Mouse (Mus musculus) midbrain, embryonic 16.5 days (tissue): Measurements from ENCODE around the gene Ulk4. TPM values are rescaled to one million over a fixed set of nuclear protein-coding genes. Genes with fewer than 3 reads are reported as not detected.

Experiments used
- ATAC-seq: fragments of 200-750 bp; cut with Nextera tagmentation; 2 replicates; pipeline ENCODE4 v1.8.0; 2017; ENCODE audit warnings: moderate TSS enrichment
- H3K27ac ChIP-seq: fragments of 300-500 bp; sonication (generic); 2 replicates; pipeline ENCODE4 v1.5.1; 2014; ENCODE audit warnings: mild to moderate bottlenecking, low read length, mixed read lengths
- H3K27me3 ChIP-seq: fragments of 300-500 bp; sonication (generic); 2 replicates; pipeline ENCODE4 v1.6.1; 2014; ENCODE audit warnings: low read depth, low read length, mixed read lengths; ENCODE audit not compliant: control insufficient read depth, insufficient read depth
- H3K36me3 ChIP-seq: fragments of 300-500 bp; sonication (generic); 2 replicates; pipeline ENCODE4 v1.6.1; 2014; ENCODE audit warnings: mild to moderate bottlenecking, low read length, moderate library complexity, mixed read lengths; ENCODE audit not compliant: control insufficient read depth, insufficient read depth
- H3K4me1 ChIP-seq: fragments of 300-500 bp; sonication (generic); 2 replicates; pipeline ENCODE4 v1.6.1; 2014; ENCODE audit warnings: mild to moderate bottlenecking, low read length, mixed read lengths; ENCODE audit not compliant: control insufficient read depth, insufficient read depth
- H3K4me2 ChIP-seq: fragments of 300-500 bp; sonication (generic); 2 replicates; pipeline ENCODE4 v1.6.1; 2014; ENCODE audit warnings: mild to moderate bottlenecking, low read length, mixed read lengths
- H3K4me3 ChIP-seq: fragments of 300-500 bp; sonication (generic); 2 replicates; pipeline ENCODE4 v1.5.1; 2014; ENCODE audit warnings: low read depth, mild to moderate bottlenecking, low read length, moderate library complexity, mixed read lengths
- H3K9ac ChIP-seq: fragments of 300-500 bp; sonication (generic); 2 replicates; pipeline ENCODE4 v1.6.1; 2014; ENCODE audit warnings: low read depth, low read length, mixed read lengths
- H3K9me3 ChIP-seq: fragments of 300-500 bp; sonication (generic); replicated peaks from 2 replicates; pipeline ENCODE4 v1.6.1; 2014; ENCODE audit warnings: mild to moderate bottlenecking, low read length, mixed read lengths; ENCODE audit not compliant: control insufficient read depth, poor library complexity, severe bottlenecking
- WGBS: fragments of 180-500 bp; shearing (Covaris S2); extraction: QIAGEN DNeasy Blood & Tissue Kit; methylation state at CpG from one replicate; pipeline ENCODE4 v1.1.7; 2014; 5-methylcytosine and 5-hydroxymethylcytosine counted together
- polyA plus RNA-seq: library from polyadenylated mRNA; unstranded; fragments of >200 nt; fragmentation: Nextera tagmentation; extraction: Ambion mirVana; gene quantifications from 2 replicates; pipeline ENCODE4 v1.2.1, GENCODE M21; 2015

Ulk4 gene
- polyA plus RNA-seq, 1 experiment from 2014 or later: 112 TPM

DNA sequence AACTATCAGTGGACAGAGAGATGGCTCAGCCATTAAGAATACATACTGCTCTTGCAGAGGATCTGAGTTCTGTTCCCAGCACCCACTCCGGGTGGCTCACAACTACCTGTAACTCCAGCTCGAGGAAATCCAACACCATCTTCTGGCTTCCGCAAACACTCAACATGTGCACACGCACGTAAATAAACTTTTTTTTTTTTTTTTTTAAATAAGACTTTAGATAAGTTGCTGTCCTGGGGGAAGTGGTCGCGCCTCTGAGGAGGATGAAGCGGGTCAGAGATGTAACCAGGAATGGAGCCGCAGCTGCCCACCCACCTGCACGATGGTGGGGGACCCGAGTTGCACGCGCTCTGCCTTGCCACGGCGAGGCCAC lies 266 bp downstream of the Ulk4 start:
- H3K4me3 ChIP-seq: peak overlapping the region; percentile 74
- 17% methylated on average over 15 of the region's 15 CpGs for WGBS
- no peaks in the 10 kb centered on the region for H3K27me3 ChIP-seq
- peak overlapping the region; percentile 84 for H3K4me2 ChIP-seq
- peak overlapping the region; percentile 86 for H3K27ac ChIP-seq
- H3K9ac ChIP-seq: peak overlapping the region; percentile 70
- no peak for ATAC-seq
- H3K4me1 ChIP-seq: peaks cover 16% of the 10 kb centered on the region
- no peaks in the 10 kb centered on the region for H3K36me3 ChIP-seq
- H3K9me3 ChIP-seq: no peaks in the 10 kb centered on the region

DNA sequence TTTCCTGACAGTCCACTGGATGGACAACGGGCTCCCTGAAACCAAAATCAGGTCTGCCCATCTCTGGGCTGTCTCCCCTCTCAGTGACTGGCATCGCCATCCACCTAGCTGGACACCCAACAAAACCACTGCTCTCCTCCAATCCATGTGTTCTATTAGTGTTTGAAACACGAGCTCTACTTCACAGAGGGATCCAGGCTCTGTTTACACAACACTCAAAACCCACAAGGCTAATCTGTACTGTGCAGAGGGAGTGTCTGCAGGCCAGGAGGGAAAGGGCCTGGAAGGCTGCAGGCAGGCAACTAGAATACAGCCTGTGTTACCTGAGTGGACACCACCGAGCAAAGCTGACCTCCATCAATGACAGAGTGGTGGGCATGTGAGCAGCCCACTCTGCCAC lies 5.4 kb downstream of the Ulk4 start:
- Histone ChIP-seq H3K4me2 (no peak overlapping the region), H3K4me3 (no peak overlapping the region), H3K36me3 (no peaks in the 10 kb centered on the region), H3K27ac (no peak overlapping the region), H3K4me1 (peaks cover 6% of the 10 kb centered on the region), H3K27me3 (no peaks in the 10 kb centered on the region), H3K9ac (no peak overlapping the region), H3K9me3 (no peaks in the 10 kb centered on the region)
- no peak for ATAC-seq
- 84% methylated on average over 4 of the region's 4 CpGs for WGBS

DNA sequence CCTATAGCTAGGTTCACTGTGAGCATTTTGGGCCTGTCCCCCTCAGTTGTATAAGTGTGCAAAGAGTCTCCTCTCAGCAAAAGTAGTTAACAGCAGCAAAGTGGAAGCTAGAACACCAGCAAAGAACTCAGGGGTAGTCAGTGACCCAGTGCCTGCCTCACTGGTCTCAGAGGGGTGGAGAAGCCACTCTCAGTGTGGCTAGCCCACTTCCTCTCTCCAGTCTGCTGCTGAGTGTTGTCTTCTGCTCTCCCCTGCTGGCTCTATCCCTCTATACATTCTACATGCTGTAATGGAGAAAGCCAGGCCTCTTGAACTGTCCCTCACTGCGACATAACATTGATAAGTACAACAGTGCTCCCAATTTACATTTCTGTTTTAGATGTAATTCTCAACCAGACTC lies 5.8 kb downstream of the Ulk4 start:
- Histone ChIP-seq H3K4me3 (no peak overlapping the region), H3K27me3 (no peaks in the 10 kb centered on the region), H3K9ac (no peak overlapping the region), H3K4me1 (peaks cover 3% of the 10 kb centered on the region; the same call in 1 of the 2 replicates), H3K27ac (no peak overlapping the region), H3K9me3 (no peaks in the 10 kb centered on the region), H3K4me2 (no peak overlapping the region), H3K36me3 (no peaks in the 10 kb centered on the region)
- 96% methylated on average over 1 of the region's 1 CpGs for WGBS
- no peak for ATAC-seq

DNA sequence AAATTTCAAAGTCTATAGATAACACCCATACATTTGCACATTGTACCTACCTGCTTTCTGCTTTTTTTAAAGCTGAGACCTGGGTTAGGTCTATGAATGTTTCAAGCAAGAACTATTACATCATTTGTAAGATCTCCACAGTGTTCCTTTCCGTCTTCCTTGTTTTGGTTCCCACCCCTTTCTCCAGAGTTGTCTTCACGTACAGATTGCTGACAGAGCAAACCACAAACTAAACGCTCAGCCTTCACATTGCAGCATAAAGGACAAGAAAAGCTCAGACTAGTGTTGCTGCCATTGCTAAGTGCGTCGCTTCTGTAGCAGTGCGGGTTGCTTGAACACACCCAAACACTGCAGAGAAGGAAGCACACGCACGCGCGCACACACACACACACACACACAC lies 11.7 kb downstream of the Ulk4 start:
- WGBS: 90% methylated on average over 10 of the region's 10 CpGs
- Histone ChIP-seq H3K9ac (no peak overlapping the region), H3K27me3 (no peaks in the 10 kb centered on the region), H3K4me1 (no peaks in the 10 kb centered on the region), H3K27ac (no peak overlapping the region), H3K4me2 (no peak overlapping the region), H3K9me3 (no peaks in the 10 kb centered on the region), H3K4me3 (no peak overlapping the region), H3K36me3 (peaks cover 6% of the 10 kb centered on the region; the same call in 1 of the 2 replicates)
- ATAC-seq: no peak

DNA sequence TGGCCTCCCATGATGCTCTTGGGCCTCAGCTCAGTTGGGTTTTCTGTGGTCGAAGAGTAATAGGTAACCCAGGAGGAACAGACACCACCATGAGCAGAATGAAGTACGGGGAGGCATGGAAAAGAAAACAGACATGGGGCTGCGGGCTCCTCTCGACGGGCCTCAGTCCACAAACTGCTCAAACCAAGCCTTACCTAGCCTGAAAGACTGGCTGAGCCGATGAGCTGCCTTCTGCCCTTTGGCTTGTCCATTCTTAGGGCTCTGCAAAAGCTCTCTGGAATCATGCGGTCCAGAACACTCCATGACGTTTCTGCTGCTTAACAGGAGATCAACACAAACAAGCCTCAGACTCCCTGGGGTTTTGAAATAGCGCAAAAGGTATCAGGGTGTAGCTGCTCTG lies 19.9 kb downstream of the Ulk4 start:
- Histone ChIP-seq H3K27me3 (no peaks in the 10 kb centered on the region), H3K9ac (no peak overlapping the region), H3K4me3 (no peak overlapping the region), H3K4me2 (no peak overlapping the region), H3K27ac (no peak overlapping the region), H3K36me3 (peaks cover 10% of the 10 kb centered on the region), H3K9me3 (no peaks in the 10 kb centered on the region), H3K4me1 (no peaks in the 10 kb centered on the region)
- 87% methylated on average over 9 of the region's 9 CpGs for WGBS
- ATAC-seq: no peak

DNA sequence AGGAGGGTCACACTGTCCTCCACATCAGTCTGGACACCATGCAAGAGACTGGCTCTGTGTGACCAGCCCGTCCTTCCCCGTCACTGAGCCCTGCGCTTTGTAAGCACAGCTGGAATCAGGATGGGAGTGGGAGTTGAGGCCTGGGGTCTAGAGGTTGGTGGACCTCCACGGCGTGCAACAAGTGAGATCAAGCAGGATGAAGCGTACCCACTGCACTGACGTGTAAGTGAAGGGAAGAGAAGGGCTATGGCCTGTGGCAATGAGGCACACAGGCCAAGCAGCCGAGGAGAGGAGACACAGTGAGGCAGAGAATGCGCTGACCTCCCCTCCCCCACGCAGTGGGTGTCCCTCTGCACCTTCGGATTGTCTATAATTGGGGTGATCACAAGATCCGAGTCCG lies 22.2 kb downstream of the Ulk4 start:
- Histone ChIP-seq H3K9me3 (no peaks in the 10 kb centered on the region), H3K9ac (no peak overlapping the region), H3K27ac (no peak overlapping the region), H3K4me2 (no peak overlapping the region), H3K4me1 (no peaks in the 10 kb centered on the region), H3K27me3 (no peaks in the 10 kb centered on the region), H3K4me3 (no peak overlapping the region), H3K36me3 (peaks cover 6% of the 10 kb centered on the region)
- no peak for ATAC-seq
- 98% methylated on average over 13 of the region's 13 CpGs for WGBS

DNA sequence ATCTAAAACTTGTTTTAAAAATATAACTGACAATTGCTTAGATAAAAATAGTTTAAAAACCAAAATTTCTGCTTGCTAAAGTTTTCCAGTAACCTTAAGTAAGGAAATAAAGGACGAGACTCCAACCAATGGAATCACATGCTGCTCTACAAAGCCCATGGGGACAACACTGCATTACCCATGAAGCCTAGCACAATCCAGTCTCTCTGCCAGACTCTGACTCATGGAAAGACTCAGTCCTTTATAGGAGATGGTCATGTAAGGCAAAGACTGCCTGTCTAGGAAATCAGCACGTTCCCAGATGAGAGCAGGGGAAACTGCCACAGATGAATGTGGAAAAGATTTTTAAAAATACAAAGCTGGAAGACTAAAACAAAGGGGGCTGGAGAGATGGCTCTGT lies 23.0 kb downstream of the Ulk4 start:
- WGBS: 84% methylated on average over 2 of the region's 2 CpGs
- Histone ChIP-seq H3K27ac (no peak overlapping the region), H3K36me3 (peaks cover 6% of the 10 kb centered on the region), H3K4me3 (no peak overlapping the region), H3K4me2 (no peak overlapping the region), H3K4me1 (no peaks in the 10 kb centered on the region), H3K9ac (no peak overlapping the region), H3K27me3 (no peaks in the 10 kb centered on the region), H3K9me3 (no peaks in the 10 kb centered on the region)
- no peak for ATAC-seq

DNA sequence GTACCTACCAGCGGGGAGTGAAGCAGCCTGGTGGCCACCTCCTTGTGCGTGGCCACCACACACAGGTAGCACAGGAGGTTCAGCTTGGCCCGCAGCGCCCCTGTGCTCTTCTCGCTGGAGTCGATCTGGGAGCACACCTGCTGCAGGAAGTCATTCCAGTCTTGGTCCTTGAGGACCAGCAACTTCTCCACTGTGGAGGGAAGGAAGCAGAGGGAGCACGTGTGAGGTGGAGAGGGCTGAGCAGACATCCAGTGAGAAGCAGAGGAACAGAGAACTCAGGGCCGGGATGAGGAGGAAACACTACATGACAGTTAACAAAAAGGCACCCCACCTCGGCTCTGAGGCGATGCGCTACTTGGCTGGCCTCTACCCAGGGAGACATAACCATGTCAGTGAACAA lies 26.1 kb downstream of the Ulk4 start:
- 93% methylated on average over 11 of the region's 11 CpGs for WGBS
- Histone ChIP-seq H3K9me3 (no peaks in the 10 kb centered on the region), H3K9ac (0 out of 2 replicates have a peak overlapping the region, but pooled peaks have one; percentile 6), H3K36me3 (peaks cover 6% of the 10 kb centered on the region), H3K4me2 (no peak overlapping the region), H3K4me1 (no peaks in the 10 kb centered on the region), H3K27me3 (no peaks in the 10 kb centered on the region), H3K4me3 (no peak overlapping the region), H3K27ac (no peak overlapping the region)
- ATAC-seq: no peak

DNA sequence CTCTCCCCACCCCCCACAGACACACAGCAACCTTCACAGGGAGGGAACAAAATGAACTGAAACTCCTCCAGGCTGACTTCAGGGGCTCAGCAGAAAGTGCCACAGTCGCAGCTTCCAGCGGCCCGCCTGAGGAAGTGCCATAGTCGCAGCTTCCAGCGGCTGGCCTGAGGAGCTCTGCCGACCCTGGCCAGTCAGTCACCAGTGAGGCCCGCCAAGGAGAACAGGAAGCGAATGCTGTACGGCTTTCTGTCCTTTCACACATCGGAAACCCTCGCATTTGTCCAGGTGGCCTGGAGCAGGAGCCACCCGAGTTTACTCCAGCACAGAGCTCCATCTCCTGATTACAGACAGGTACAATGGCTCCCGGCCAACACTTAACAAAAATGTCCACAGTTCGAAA lies 27.2 kb downstream of the Ulk4 start:
- no peaks in the 10 kb centered on the region for H3K9me3 ChIP-seq
- no peaks in the 10 kb centered on the region for H3K4me1 ChIP-seq
- 64% methylated on average over 14 of the region's 14 CpGs for WGBS
- H3K36me3 ChIP-seq: peaks cover 3% of the 10 kb centered on the region
- no peak overlapping the region for H3K27ac ChIP-seq
- ATAC-seq: no peak
- no peaks in the 10 kb centered on the region for H3K27me3 ChIP-seq
- H3K4me3 ChIP-seq: no peak overlapping the region
- no peak overlapping the region for H3K9ac ChIP-seq
- no peak overlapping the region for H3K4me2 ChIP-seq
